Mouse (Mus musculus) stomach, postnatal 0 days (tissue): ENCODE data around the gene Socs5. TPM values are rescaled to one million over a fixed set of nuclear protein-coding genes. Genes with fewer than 3 reads are reported as not detected.

ENCODE experiments used
- ATAC-seq: fragments of 200-750 bp; cut with Nextera tagmentation; 2 replicates; pipeline ENCODE4 v1.8.0; 2017; ENCODE audit not compliant: low FRiP score, low TSS enrichment
- DNase-seq: peaks from one replicate; pipeline ENCODE4 v3.0.0-alpha.2; 2016; ENCODE audit warnings: low spot score
- H3K27ac ChIP-seq: fragments of 300-500 bp; sonication (generic); replicated peaks from 2 replicates; pipeline ENCODE4 v1.5.1; 2014; ENCODE audit warnings: mild to moderate bottlenecking, control low read depth
- H3K27me3 ChIP-seq: fragments of 300-500 bp; sonication (generic); 2 replicates; pipeline ENCODE4 v1.6.1; 2014; ENCODE audit warnings: low read length; ENCODE audit not compliant: control insufficient read depth, insufficient read depth
- H3K36me3 ChIP-seq: fragments of 300-500 bp; sonication (generic); 2 replicates; pipeline ENCODE4 v1.6.1; 2014; ENCODE audit warnings: low read length, mixed read lengths; ENCODE audit not compliant: control insufficient read depth, insufficient read depth
- H3K4me1 ChIP-seq: fragments of 300-500 bp; sonication (generic); replicated peaks from 2 replicates; pipeline ENCODE4 v1.6.1; 2014; ENCODE audit warnings: antibody characterized with exemption; ENCODE audit not compliant: control insufficient read depth, insufficient read depth
- H3K4me2 ChIP-seq: fragments of 300-500 bp; sonication (generic); replicated peaks from 2 replicates; pipeline ENCODE4 v1.6.1; 2014; ENCODE audit warnings: low read depth, mild to moderate bottlenecking, control low read depth, moderate library complexity
- H3K4me3 ChIP-seq: fragments of 300-500 bp; sonication (generic); 2 replicates; pipeline ENCODE4 v1.5.1; 2014; ENCODE audit warnings: low read depth, low read length, control low read depth
- H3K9ac ChIP-seq: fragments of 300-500 bp; sonication (generic); 2 replicates; pipeline ENCODE4 v1.6.1; 2014; ENCODE audit warnings: mild to moderate bottlenecking, low read length, control low read depth, mixed read lengths
- H3K9me3 ChIP-seq: fragments of 300-500 bp; sonication (generic); 2 replicates; pipeline ENCODE4 v1.6.1; 2016; ENCODE audit warnings: low read length; ENCODE audit not compliant: control insufficient read depth
- CTCF ChIP-seq: IDR thresholded peaks from 2 replicates; pipeline ENCODE4 v1.5.1; 2016; ENCODE audit warnings: antibody characterized with exemption, low read depth, mild to moderate bottlenecking, moderate library complexity
- EP300 ChIP-seq: optimal IDR thresholded peaks from 2 replicates; pipeline ENCODE3; 2016; ENCODE audit warnings: antibody characterized with exemption
- WGBS: fragments of 180-500 bp; shearing (Covaris S2); extraction: QIAGEN DNeasy Blood & Tissue Kit; methylation state at CpG from one replicate; pipeline ENCODE4 v1.1.7; 2014; 5-methylcytosine and 5-hydroxymethylcytosine counted together
- polyA plus RNA-seq: library from polyadenylated mRNA; unstranded; fragments of >200 nt; fragmentation: Nextera tagmentation; extraction: Ambion mirVana; gene quantifications from 2 replicates; pipeline ENCODE4 v1.2.1, GENCODE M21; 2015

Gene Socs5
- polyA plus RNA-seq, 1 experiment from 2014 or later = 4.8 TPM

DNA sequence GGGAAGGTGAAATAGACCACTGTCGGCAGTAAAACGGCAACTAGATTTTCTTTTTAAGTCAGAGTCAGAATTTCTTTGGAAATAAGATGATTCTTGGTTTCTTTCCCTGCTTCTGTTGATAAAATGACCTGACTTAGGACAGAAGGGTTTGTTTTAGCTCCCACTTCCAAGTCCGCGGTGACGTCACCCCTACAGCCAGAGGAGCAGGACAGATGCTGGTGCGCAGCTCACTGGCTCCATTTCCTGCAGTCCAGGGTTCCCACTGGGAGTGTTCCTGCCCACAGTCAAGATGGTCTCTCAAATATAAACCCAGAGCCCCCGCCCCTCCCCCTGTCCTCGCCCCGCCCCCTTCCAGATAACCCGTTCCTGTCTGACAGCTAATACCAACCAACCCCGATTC, 34.8 kb downstream of the Socs5 start:
- Histone ChIP-seq H3K4me2 (peak overlapping the region; percentile 18; the same call in 1 of the 2 replicates), H3K4me1 (no peaks in the 10 kb centered on the region), H3K27ac (no peak overlapping the region), H3K36me3 (no peaks in the 10 kb centered on the region), H3K9me3 (no peaks in the 10 kb centered on the region), H3K9ac (no peak overlapping the region), H3K4me3 (no peak overlapping the region), H3K27me3 (no peaks in the 10 kb centered on the region)
- whole genome bisulfite sequencing = 38% methylated on average over 11 of the region's 11 CpGs
- peak; percentile 63 for DNase-seq
- peak; percentile 84 for ATAC-seq
- no peak for TF ChIP-seq EP300
- TF ChIP-seq CTCF = no peak

DNA sequence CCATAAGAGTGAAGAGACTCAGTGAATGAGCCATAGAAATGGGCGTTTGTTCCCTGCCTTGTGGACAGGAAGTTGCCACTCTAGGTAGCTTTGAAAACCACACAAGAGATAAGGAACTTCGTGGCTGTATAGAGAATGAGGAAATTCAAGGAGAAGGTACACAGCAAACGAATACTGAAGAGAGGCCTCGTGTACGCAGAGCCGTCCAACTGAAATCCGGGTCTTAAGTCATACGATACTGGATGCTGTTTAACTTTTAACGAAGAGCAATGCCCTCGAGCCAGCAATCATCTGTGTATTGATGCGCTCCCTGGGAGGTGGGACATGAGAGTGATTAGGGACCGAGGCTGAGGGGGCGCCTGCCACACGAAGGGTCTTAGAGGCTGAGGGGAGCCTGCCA, 35.7 kb downstream of the Socs5 start:
- 62% methylated on average over 14 of the region's 14 CpGs for WGBS

GRCm38 (mm10) chr17:87146415-87147021, 39.0 kb downstream of the Socs5 start:
- no peak for DNase-seq
- no peak overlapping the region for H3K4me2 ChIP-seq
- no peak overlapping the region for H3K4me3 ChIP-seq
- H3K9me3 ChIP-seq = no peaks in the 10 kb centered on the region
- no peaks in the 10 kb centered on the region for H3K27me3 ChIP-seq
- H3K9ac ChIP-seq = no peak overlapping the region
- ATAC-seq = no peak
- H3K4me1 ChIP-seq = no peaks in the 10 kb centered on the region
- no peak overlapping the region for H3K27ac ChIP-seq
- WGBS = 67% methylated on average over 8 of the region's 8 CpGs
- no peaks in the 10 kb centered on the region for H3K36me3 ChIP-seq
- TF ChIP-seq EP300 (no peak), CTCF (no peak)

More for the DNA sequence above, 35.7 kb downstream of the Socs5 start:
- H3K4me1 ChIP-seq = no peaks in the 10 kb centered on the region
- H3K27ac ChIP-seq = no peak overlapping the region
- ATAC-seq = no peak
- no peak overlapping the region for H3K9ac ChIP-seq
- no peak for DNase-seq
- no peak for TF ChIP-seq CTCF
- no peak for TF ChIP-seq EP300
- H3K9me3 ChIP-seq = no peaks in the 10 kb centered on the region
- H3K27me3 ChIP-seq = no peaks in the 10 kb centered on the region
- H3K36me3 ChIP-seq = no peaks in the 10 kb centered on the region
- no peak overlapping the region for H3K4me2 ChIP-seq
- no peak overlapping the region for H3K4me3 ChIP-seq

GRCm38 (mm10) chr17:87149762-87150161, 42.3 kb downstream of the Socs5 start:
- H3K27ac ChIP-seq = no peak overlapping the region

DNA sequence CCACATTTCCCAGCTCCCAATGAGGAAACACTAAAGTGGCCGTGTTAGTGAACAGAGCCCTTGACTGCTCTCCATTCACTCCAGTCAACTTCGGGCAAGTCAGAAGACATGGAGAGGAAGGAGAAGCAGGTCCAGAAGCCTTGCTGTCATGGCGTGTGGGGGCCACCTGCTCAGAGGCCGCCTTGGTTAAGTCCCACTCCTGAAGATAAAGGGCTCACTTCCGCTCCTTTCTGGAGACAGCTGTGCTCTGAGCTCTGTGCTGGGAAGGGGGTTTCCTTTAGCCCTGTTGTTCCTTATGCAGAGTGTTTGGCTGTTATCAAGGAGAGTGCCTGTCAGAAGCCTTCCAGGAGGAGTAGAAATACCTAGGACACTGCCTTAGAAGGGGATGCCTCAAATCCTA, 45.5 kb downstream of the Socs5 start:
- H3K4me1 ChIP-seq = no peaks in the 10 kb centered on the region
- no peak for ATAC-seq
- WGBS = 36% methylated on average over 5 of the region's 5 CpGs
- no peaks in the 10 kb centered on the region for H3K9me3 ChIP-seq
- no peak overlapping the region for H3K4me2 ChIP-seq
- no peaks in the 10 kb centered on the region for H3K36me3 ChIP-seq
- H3K27ac ChIP-seq = no peak overlapping the region
- no peaks in the 10 kb centered on the region for H3K27me3 ChIP-seq
- no peak for DNase-seq
- TF ChIP-seq EP300 = no peak
- no peak for TF ChIP-seq CTCF
- no peak overlapping the region for H3K4me3 ChIP-seq
- H3K9ac ChIP-seq = no peak overlapping the region

More at GRCm38 (mm10) chr17:87149762-87150161, 42.3 kb downstream of the Socs5 start:
- Histone ChIP-seq H3K4me2 (no peak overlapping the region), H3K9me3 (no peaks in the 10 kb centered on the region), H3K9ac (no peak overlapping the region), H3K27me3 (no peaks in the 10 kb centered on the region), H3K4me1 (no peaks in the 10 kb centered on the region), H3K4me3 (no peak overlapping the region), H3K36me3 (no peaks in the 10 kb centered on the region)
- no peak for ATAC-seq
- WGBS = 74% methylated on average over 12 of the region's 12 CpGs
- no peak for TF ChIP-seq CTCF
- no peak for TF ChIP-seq EP300
- DNase-seq = no peak

- DNase-seq = no peak
- H3K4me1 ChIP-seq = no peaks in the 10 kb centered on the region
- TF ChIP-seq CTCF (no peak), EP300 (no peak)
- whole genome bisulfite sequencing = 73% methylated on average over 3 of the region's 3 CpGs
- H3K9ac ChIP-seq = no peak overlapping the region
- H3K4me3 ChIP-seq = no peak overlapping the region
- H3K27ac ChIP-seq = no peak overlapping the region
- no peak overlapping the region for H3K4me2 ChIP-seq
- no peaks in the 10 kb centered on the region for H3K36me3 ChIP-seq
- H3K27me3 ChIP-seq = no peaks in the 10 kb centered on the region
- no peak for ATAC-seq
- H3K9me3 ChIP-seq = no peaks in the 10 kb centered on the region
Observed at GRCm38 (mm10) chr17:87155664-87156063, 48.2 kb downstream of the Socs5 start.
